Mouse (Mus musculus) myocyte (in vitro differentiated cells): ENCODE data around the gene Trim24.
"Not testable (repeated sequence)": the region's sequence is repeated elsewhere in the genome, so short reads cannot be mapped to it uniquely, and the experiment has no call there.

Source experiments
- CEBPB ChIP-seq: IDR thresholded peaks from 2 replicates; pipeline ENCODE4 v1.6.1; 2011; ENCODE audit warnings: mild to moderate bottlenecking, moderate library complexity; ENCODE audit not compliant: poor library complexity, insufficient read depth, severe bottlenecking
- E2F4 ChIP-seq: IDR thresholded peaks from one replicate; pipeline ENCODE4 v1.6.1; 2011; ENCODE audit warnings: mild to moderate bottlenecking, control low read depth, moderate library complexity; ENCODE audit not compliant: insufficient read depth
- POLR2A ChIP-seq: IDR thresholded peaks from one replicate; pipeline ENCODE4 v1.6.1; 2011; ENCODE audit warnings: low read depth, mild to moderate bottlenecking, control low read depth, moderate library complexity; ENCODE audit not compliant: insufficient read length
- POLR2AphosphoS2 ChIP-seq: IDR thresholded peaks from one replicate; pipeline ENCODE4 v1.6.1; 2011; ENCODE audit warnings: low read depth, control low read depth; ENCODE audit not compliant: insufficient read length
- TCF12 ChIP-seq: IDR thresholded peaks from one replicate; pipeline ENCODE4 v1.6.1; 2011; ENCODE audit warnings: mild to moderate bottlenecking, control low read depth; ENCODE audit not compliant: poor library complexity, insufficient read depth, severe bottlenecking
- USF1 ChIP-seq: IDR thresholded peaks from one replicate; pipeline ENCODE4 v1.6.1; 2011; ENCODE audit warnings: low read depth, mild to moderate bottlenecking, control low read depth, moderate library complexity

GRCm38 (mm10) chr6:37844947-37845346 lies 25.7 kb upstream of the Trim24 start:
- not testable (repeated sequence) for TF ChIP-seq E2F4, CEBPB, POLR2AphosphoS2, POLR2A, TCF12, USF1
